In the genomic region with DNA sequence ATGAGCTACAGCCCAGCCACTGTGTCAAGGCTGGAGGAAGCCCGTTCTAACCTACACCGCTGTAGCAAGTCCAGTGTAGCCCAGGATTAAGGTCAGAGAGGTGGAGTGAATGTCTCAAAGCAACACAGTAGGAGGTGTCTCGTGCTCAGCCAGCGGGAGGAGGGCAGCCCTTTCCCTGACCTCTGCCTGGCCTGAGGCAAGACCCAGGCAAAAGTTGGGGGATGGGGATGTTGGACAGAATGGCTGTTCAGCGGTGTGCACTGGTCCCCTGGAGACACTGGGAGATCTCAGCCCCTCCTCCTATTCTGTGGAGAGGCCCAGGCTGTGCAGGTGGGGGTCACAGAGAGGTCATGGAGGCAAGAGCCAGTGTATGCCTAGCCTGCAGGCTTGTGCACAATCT, we compare ENCODE assay signal across 10 mouse cellular contexts. TPM values are rescaled to one million over a fixed set of nuclear protein-coding genes. Genes with fewer than 3 reads are reported as not detected.
DNase-seq lines count a peak whose midpoint lies in the region; ATAC-seq and TF ChIP-seq lines count a peak whose summit lies in the region.
"Had no signal": no experiment of that assay in that cellular context is flagged by ENCODE, and none has a peak within 500 bp of the region (broad histone marks: within the 10 kb centered on the region; RNA-seq: fewer than 3 reads in every experiment).

No protein-coding gene starts in this region.

- H3K4me1 ChIP-seq in heart, embryonic 11.5 days (ENCODE audit: control insufficient read depth, insufficient read depth, low read length) = peaks cover 26% of the 10 kb centered on the region
- peaks cover 48% of the 10 kb centered on the region for H3K4me1 ChIP-seq in G1E (ENCODE audit: insufficient read depth, low read depth, low read length)
- peaks cover 10% of the 10 kb centered on the region for H3K4me1 ChIP-seq in embryonic facial prominence, embryonic 14.5 days (ENCODE audit: control insufficient read depth, insufficient read depth, low read length)
- peaks cover 47% of the 10 kb centered on the region for H3K4me1 ChIP-seq in liver, embryonic 12.5 days

- no peaks in the 10 kb centered on the region for H3K9me3 ChIP-seq in heart, embryonic 11.5 days (replicated peaks; ENCODE audit: control insufficient read depth, low read length)
- no peaks in the 10 kb centered on the region for H3K9me3 ChIP-seq in G1E (replicated peaks)
- no peaks in the 10 kb centered on the region for H3K9me3 ChIP-seq in embryonic facial prominence, embryonic 14.5 days (ENCODE audit: control insufficient read depth, low read length)
- no peaks in the 10 kb centered on the region for H3K9me3 ChIP-seq in liver, embryonic 12.5 days (replicated peaks)

- peak overlapping the region; percentile 46; the same call in 1 of the 2 replicates for H3K9ac ChIP-seq in heart, embryonic 11.5 days (ENCODE audit: low read depth, low read length)
- H3K9ac ChIP-seq in embryonic facial prominence, embryonic 14.5 days (ENCODE audit: low read depth, low read length) = no peak overlapping the region
- H3K9ac ChIP-seq in liver, embryonic 12.5 days = no peak overlapping the region
- H3K9ac ChIP-seq: lung, embryonic 14.5 days had no signal

- WGBS in heart, embryonic 11.5 days (ENCODE audit: insufficient replicate concordance) = 8% methylated on average over 5 of the region's 5 CpGs
- 9% methylated on average over 5 of the region's 5 CpGs for WGBS in embryonic facial prominence, embryonic 14.5 days
- WGBS in liver, embryonic 12.5 days (ENCODE audit: insufficient replicate concordance) = 32% methylated on average over 5 of the region's 5 CpGs

- peak overlapping the region; percentile 55; the same call in 1 of the 2 replicates for H3K27ac ChIP-seq in heart, embryonic 11.5 days (ENCODE audit: low read depth, low read length)
- no peak overlapping the region for H3K27ac ChIP-seq in embryonic facial prominence, embryonic 14.5 days (replicated peaks; ENCODE audit: low read depth, low read length)
- no peak overlapping the region for H3K27ac ChIP-seq in liver, embryonic 12.5 days

- no peaks in the 10 kb centered on the region for H3K36me3 ChIP-seq in heart, embryonic 11.5 days (ENCODE audit: control insufficient read depth, insufficient read depth, low read length)
- no peaks in the 10 kb centered on the region for H3K36me3 ChIP-seq in G1E (replicated peaks)
- no peaks in the 10 kb centered on the region for H3K36me3 ChIP-seq in embryonic facial prominence, embryonic 14.5 days (ENCODE audit: control insufficient read depth, insufficient read depth, low read length)
- no peaks in the 10 kb centered on the region for H3K36me3 ChIP-seq in liver, embryonic 12.5 days

- ATAC-seq in heart, embryonic 11.5 days (replicated peaks; ENCODE audit: insufficient number of reproducible peaks, low FRiP score, low TSS enrichment) = no peak
- no peak for ATAC-seq in G1E (ENCODE audit: extremely low read depth, insufficient number of reproducible peaks, low FRiP score, poor library complexity, severe bottlenecking)
- ATAC-seq in embryonic facial prominence, embryonic 14.5 days (ENCODE audit: low read depth) = 0 out of 2 replicates have a peak, but pooled peaks have one; percentile 35
- ATAC-seq in liver, embryonic 12.5 days = peak; percentile 32; the same call in 1 of the 2 replicates

- intact Hi-C loops in heart, postnatal 14 days (cut with DNase I) = no loop called here
- intact Hi-C loops in gastrocnemius, postnatal 36 days (cut with DNase I) = loop anchor here (5.0 kb wide), 1 partner anchor 122 kb away; no protein-coding TSS in a partner anchor

- no peak for TF ChIP-seq CTCF in G1E (IDR thresholded peaks at IDR 0.05; ENCODE audit: low read depth, low read length)

- no peak overlapping the region for H3K4me3 ChIP-seq in heart, embryonic 11.5 days (ENCODE audit: low read depth, low read length)
- H3K4me3 ChIP-seq in G1E (ENCODE audit: low read depth, low read length) = 0 out of 2 replicates have a peak overlapping the region, but pooled peaks have one; percentile 32
- H3K4me3 ChIP-seq in embryonic facial prominence, embryonic 14.5 days (ENCODE audit: low read depth, low read length) = no peak overlapping the region
- H3K4me3 ChIP-seq in liver, embryonic 12.5 days = no peak overlapping the region

- H3K27me3 ChIP-seq in heart, embryonic 11.5 days (ENCODE audit: control insufficient read depth, insufficient read depth, low read length) = no peaks in the 10 kb centered on the region
- peaks cover 9% of the 10 kb centered on the region for H3K27me3 ChIP-seq in G1E (ENCODE audit: insufficient read depth, low read length)
- no peaks in the 10 kb centered on the region for H3K27me3 ChIP-seq in embryonic facial prominence, embryonic 14.5 days (replicated peaks; ENCODE audit: control insufficient read depth, insufficient read depth, low read length)
- H3K27me3 ChIP-seq in liver, embryonic 12.5 days (replicated peaks) = peaks cover 5% of the 10 kb centered on the region

- no peak overlapping the region for H3K4me2 ChIP-seq in heart, embryonic 11.5 days
- H3K4me2 ChIP-seq in embryonic facial prominence, embryonic 14.5 days (ENCODE audit: low read depth, low read length) = no peak overlapping the region
- 0 out of 2 replicates have a peak overlapping the region, but pooled peaks have one; percentile 6 for H3K4me2 ChIP-seq in liver, embryonic 12.5 days
- H3K4me2 ChIP-seq: lung, embryonic 14.5 days had no signal

- no peak for DNase-seq in heart, postnatal 14 days
- DNase-seq in G1E (ENCODE audit: low spot score) = no peak
- no peak for DNase-seq in embryonic facial prominence, embryonic 14.5 days (ENCODE audit: low spot score)
- DNase-seq in urinary bladder, postnatal 36 days (ENCODE audit: low spot score in 2 of 2) = no peak
- no peak for DNase-seq in c-Kit-positive CD71-positive TER-119-positive erythroid progenitor cells, embryonic 14.5 days (ENCODE audit: low spot score)
- DNase-seq in gastrocnemius, postnatal 36 days = no peak
- DNase-seq: adrenal gland, postnatal 25 days; lung, embryonic 14.5 days had no signal

RNA-seq across cellular contexts. Expression of gene 1700001O22Rik, which starts 24.2 kb away (rescaled TPM):
- polyA plus RNA-seq in heart, embryonic 11.5 days (2014; fragmentation: Nextera tagmentation; extraction: Ambion mirVana) = 1.2 and 1.6 TPM in 2 replicates
- total RNA-seq in heart, postnatal 14 days (2021) = 1 to 10 TPM in 1 of 2 experiments, under 1 TPM in 1; 0.57 to 1.0 TPM
- total RNA-seq in G1E (2014; fragmentation: Nextera tagmentation) = not detected in 2 replicates
- 0.29 and 0.33 TPM in 2 replicates for total RNA-seq in G1E (2017)
- polyA plus RNA-seq in G1E (2012) = not detected in 2 replicates
- 1.9 and 2.5 TPM in 2 replicates for polyA plus RNA-seq in embryonic facial prominence, embryonic 14.5 days (2014; fragmentation: Nextera tagmentation; extraction: Ambion mirVana)
- polyA plus RNA-seq in liver, embryonic 12.5 days (2016; fragmentation: Nextera tagmentation; extraction: Ambion mirVana) = 0.18 and 0.19 TPM in 2 replicates
- 1 to 10 TPM; 1.3 to 5.3 TPM for total RNA-seq in gastrocnemius, postnatal 36 days (2021)

RNA-seq across cellular contexts. Expression of gene Ntmt1, which starts 28.4 kb away (rescaled TPM):
- polyA plus RNA-seq in heart, embryonic 11.5 days (2014; fragmentation: Nextera tagmentation; extraction: Ambion mirVana) = 82.6 and 87.5 TPM in 2 replicates
- total RNA-seq in heart, postnatal 14 days (2021) = 10 to 100 TPM; 30.0 to 34.5 TPM
- total RNA-seq in G1E (2014; fragmentation: Nextera tagmentation) (27.5 and 29.4 TPM in 2 replicates), G1E (2017) (18.9 and 26.0 TPM in 2 replicates)
- 66.9 and 69.6 TPM in 2 replicates for polyA plus RNA-seq in G1E (2012)
- polyA plus RNA-seq in embryonic facial prominence, embryonic 14.5 days (2014; fragmentation: Nextera tagmentation; extraction: Ambion mirVana) = 81.7 and 85.6 TPM in 2 replicates
- polyA plus RNA-seq in liver, embryonic 12.5 days (2016; fragmentation: Nextera tagmentation; extraction: Ambion mirVana) = 45.4 and 48.6 TPM in 2 replicates
- total RNA-seq in gastrocnemius, postnatal 36 days (2021) = 10 to 100 TPM; 13.0 to 15.9 TPM

RNA-seq across cellular contexts. Expression of gene Asb6, which starts 50.9 kb away (rescaled TPM):
- polyA plus RNA-seq in heart, embryonic 11.5 days (2014; fragmentation: Nextera tagmentation; extraction: Ambion mirVana) = 20.2 and 22.8 TPM in 2 replicates
- 1 to 10 TPM; 7.9 to 9.0 TPM for total RNA-seq in heart, postnatal 14 days (2021)
- total RNA-seq in G1E (2014; fragmentation: Nextera tagmentation) (14.6 and 17.9 TPM in 2 replicates), G1E (2017) (15.2 and 19.3 TPM in 2 replicates)
- 28.4 and 38.8 TPM in 2 replicates for polyA plus RNA-seq in G1E (2012)
- polyA plus RNA-seq in embryonic facial prominence, embryonic 14.5 days (2014; fragmentation: Nextera tagmentation; extraction: Ambion mirVana) = 26.6 and 30.4 TPM in 2 replicates
- 41.0 and 41.7 TPM in 2 replicates for polyA plus RNA-seq in liver, embryonic 12.5 days (2016; fragmentation: Nextera tagmentation; extraction: Ambion mirVana)
- 1 to 10 TPM; 6.6 to 7.6 TPM for total RNA-seq in gastrocnemius, postnatal 36 days (2021)

RNA-seq across cellular contexts. Expression of gene Prrx2, which starts 55.5 kb away (rescaled TPM):
- 55.8 and 63.2 TPM in 2 replicates for polyA plus RNA-seq in heart, embryonic 11.5 days (2014; fragmentation: Nextera tagmentation; extraction: Ambion mirVana)
- 1 to 10 TPM in 1 of 2 experiments, under 1 TPM in 1; 0.80 to 1.2 TPM for total RNA-seq in heart, postnatal 14 days (2021)
- total RNA-seq in G1E (2014; fragmentation: Nextera tagmentation) (not detected in 2 replicates), G1E (2017) (0.23 TPM in 1 of 2 replicates, not detected in the other)
- polyA plus RNA-seq in G1E (2012) = not detected in 2 replicates
- 63.8 and 68.0 TPM in 2 replicates for polyA plus RNA-seq in embryonic facial prominence, embryonic 14.5 days (2014; fragmentation: Nextera tagmentation; extraction: Ambion mirVana)
- 2.5 and 4.1 TPM in 2 replicates for polyA plus RNA-seq in liver, embryonic 12.5 days (2016; fragmentation: Nextera tagmentation; extraction: Ambion mirVana)
- total RNA-seq in gastrocnemius, postnatal 36 days (2021) = 1 to 10 TPM; 1.9 to 2.4 TPM

Comparison
In these comparisons a context has a peak if more than half of its experiments do, and no peak if none do; other contexts are left out.
1. ATAC-seq: peak in embryonic facial prominence, embryonic 14.5 days (single experiment) and liver, embryonic 12.5 days (single experiment); none in heart, embryonic 11.5 days (single experiment) and G1E (single experiment).